Mouse (Mus musculus) embryonic facial prominence, embryonic 14.5 days (tissue): ENCODE measurements around the gene Lrrc45. TPM values are rescaled to one million over a fixed set of nuclear protein-coding genes. Genes with fewer than 3 reads are reported as not detected.

Source experiments
- ATAC-seq: fragments of 200-750 bp; cut with Nextera tagmentation; 2 replicates; pipeline ENCODE4 v1.8.0; 2017; ENCODE audit warnings: low read depth, moderate number of reproducible peaks, moderate TSS enrichment
- DNase-seq: peaks from one replicate; pipeline ENCODE4 v3.0.0-alpha.2; 2015; ENCODE audit warnings: low spot score
- H3K27ac ChIP-seq: fragments of 300-500 bp; sonication (generic); replicated peaks from 2 replicates; pipeline ENCODE4 v1.5.1; 2014; ENCODE audit warnings: low read depth, mild to moderate bottlenecking, low read length, moderate library complexity
- H3K27me3 ChIP-seq: fragments of 300-500 bp; sonication (generic); replicated peaks from 2 replicates; pipeline ENCODE4 v1.6.1; 2014; ENCODE audit warnings: low read length; ENCODE audit not compliant: control insufficient read depth, insufficient read depth
- H3K36me3 ChIP-seq: fragments of 300-500 bp; sonication (generic); 2 replicates; pipeline ENCODE4 v1.6.1; 2014; ENCODE audit warnings: low read length, mixed read lengths; ENCODE audit not compliant: control insufficient read depth, insufficient read depth
- H3K4me1 ChIP-seq: fragments of 300-500 bp; sonication (generic); 2 replicates; pipeline ENCODE4 v1.6.1; 2014; ENCODE audit warnings: antibody characterized with exemption, low read length; ENCODE audit not compliant: control insufficient read depth, insufficient read depth
- H3K4me2 ChIP-seq: fragments of 300-500 bp; sonication (generic); 2 replicates; pipeline ENCODE4 v1.6.1; 2014; ENCODE audit warnings: low read depth, mild to moderate bottlenecking, low read length, moderate library complexity, mixed read lengths
- H3K4me3 ChIP-seq: fragments of 300-500 bp; sonication (generic); 2 replicates; pipeline ENCODE4 v1.5.1; 2014; ENCODE audit warnings: low read depth, mild to moderate bottlenecking, low read length
- H3K9ac ChIP-seq: fragments of 300-500 bp; sonication (generic); 2 replicates; pipeline ENCODE4 v1.6.1; 2014; ENCODE audit warnings: low read depth, mild to moderate bottlenecking, low read length, moderate library complexity, mixed read lengths
- H3K9me3 ChIP-seq: fragments of 300-500 bp; sonication (generic); 2 replicates; pipeline ENCODE4 v1.6.1; 2016; ENCODE audit warnings: low read length; ENCODE audit not compliant: control insufficient read depth
- WGBS: fragments of 180-500 bp; shearing (Covaris S2); extraction: QIAGEN DNeasy Blood & Tissue Kit; methylation state at CpG from one replicate; pipeline ENCODE4 v1.1.7; 2014; 5-methylcytosine and 5-hydroxymethylcytosine counted together
- polyA plus RNA-seq: library from polyadenylated mRNA; unstranded; fragments of >200 nt; fragmentation: Nextera tagmentation; extraction: Ambion mirVana; gene quantifications from 2 replicates; pipeline ENCODE4 v1.2.1, GENCODE M21; 2014

The Lrrc45 gene
- polyA plus RNA-seq, 1 experiment from 2014 or later, result 46.5 TPM

- DNase-seq (no peak), ATAC-seq (no peak)
- Histone ChIP-seq H3K4me1 (0 out of 2 replicates have a peak, but pooled peaks cover 5% of the 10 kb centered on the region), H3K9me3 (no peaks in the 10 kb centered on the region), H3K4me3 (no peak overlapping the region), H3K36me3 (peaks cover 56% of the 10 kb centered on the region), H3K27ac (no peak overlapping the region), H3K4me2 (no peak overlapping the region), H3K27me3 (no peaks in the 10 kb centered on the region), H3K9ac (no peak overlapping the region)
- WGBS, result 91% methylated on average over 5 of the region's 5 CpGs
Observed at GRCm38 (mm10) chr11:120682683-120683082, 31.0 kb upstream of the Lrrc45 start.

GRCm38 (mm10) chr11:120683536-120683935 is 30.2 kb upstream of the Lrrc45 start:
- Histone ChIP-seq H3K27ac (no peak overlapping the region), H3K9me3 (no peaks in the 10 kb centered on the region), H3K4me1 (0 out of 2 replicates have a peak, but pooled peaks cover 5% of the 10 kb centered on the region), H3K36me3 (peaks cover 51% of the 10 kb centered on the region), H3K4me2 (no peak overlapping the region), H3K4me3 (no peak overlapping the region), H3K9ac (no peak overlapping the region), H3K27me3 (no peaks in the 10 kb centered on the region)
- DNase-seq, result no peak
- WGBS, result 88% methylated on average over 3 of the region's 3 CpGs
- no peak for ATAC-seq

GRCm38 (mm10) chr11:120684086-120684485 is 29.6 kb upstream of the Lrrc45 start:
- ATAC-seq (no peak), DNase-seq (no peak)
- Histone ChIP-seq H3K36me3 (peaks cover 52% of the 10 kb centered on the region), H3K4me3 (no peak overlapping the region), H3K9me3 (no peaks in the 10 kb centered on the region), H3K27me3 (no peaks in the 10 kb centered on the region), H3K9ac (no peak overlapping the region), H3K4me2 (no peak overlapping the region), H3K27ac (no peak overlapping the region), H3K4me1 (0 out of 2 replicates have a peak, but pooled peaks cover 5% of the 10 kb centered on the region)
- WGBS, result 62% methylated on average over 2 of the region's 2 CpGs

- no peak for DNase-seq
- 80% methylated on average over 2 of the region's 2 CpGs for WGBS
- Histone ChIP-seq H3K4me2 (no peak overlapping the region), H3K36me3 (peaks cover 52% of the 10 kb centered on the region), H3K9ac (no peak overlapping the region), H3K4me3 (no peak overlapping the region), H3K9me3 (no peaks in the 10 kb centered on the region), H3K4me1 (0 out of 2 replicates have a peak, but pooled peaks cover 5% of the 10 kb centered on the region), H3K27ac (no peak overlapping the region), H3K27me3 (no peaks in the 10 kb centered on the region)
- no peak for ATAC-seq
Observed at GRCm38 (mm10) chr11:120684660-120685059, 29.1 kb upstream of the Lrrc45 start.

GRCm38 (mm10) chr11:120686650-120687272 is 27.0 kb upstream of the Lrrc45 start:
- WGBS, result 56% methylated on average over 20 of the region's 20 CpGs
- H3K36me3 ChIP-seq, result peaks cover 48% of the 10 kb centered on the region
- peak; percentile 62 for ATAC-seq
- no peak overlapping the region for H3K9ac ChIP-seq
- H3K27me3 ChIP-seq, result no peaks in the 10 kb centered on the region
- no peak overlapping the region for H3K4me3 ChIP-seq
- 0 out of 2 replicates have a peak, but pooled peaks cover 5% of the 10 kb centered on the region for H3K4me1 ChIP-seq
- DNase-seq, result peak; percentile 74
- H3K27ac ChIP-seq, result peak overlapping the region; percentile 84
- H3K4me2 ChIP-seq, result peak overlapping the region; percentile 24; the same call in 1 of the 2 replicates
- no peaks in the 10 kb centered on the region for H3K9me3 ChIP-seq

GRCm38 (mm10) chr11:120689365-120689764 is 24.4 kb upstream of the Lrrc45 start:
- no peak overlapping the region for H3K4me2 ChIP-seq
- H3K9me3 ChIP-seq, result no peaks in the 10 kb centered on the region
- 0 out of 2 replicates have a peak, but pooled peaks cover 5% of the 10 kb centered on the region for H3K4me1 ChIP-seq
- no peaks in the 10 kb centered on the region for H3K27me3 ChIP-seq
- H3K9ac ChIP-seq, result no peak overlapping the region
- H3K4me3 ChIP-seq, result no peak overlapping the region
- no peak for ATAC-seq
- 91% methylated on average over 3 of the region's 3 CpGs for WGBS
- peaks cover 56% of the 10 kb centered on the region for H3K36me3 ChIP-seq
- DNase-seq, result no peak
- no peak overlapping the region for H3K27ac ChIP-seq

GRCm38 (mm10) chr11:120692471-120693011 is 21.2 kb upstream of the Lrrc45 start:
- 91% methylated on average over 4 of the region's 4 CpGs for WGBS

GRCm38 (mm10) chr11:120693461-120693860 is 20.3 kb upstream of the Lrrc45 start:
- Histone ChIP-seq H3K27ac (no peak overlapping the region), H3K9ac (no peak overlapping the region), H3K36me3 (peaks cover 49% of the 10 kb centered on the region), H3K4me3 (no peak overlapping the region), H3K4me2 (no peak overlapping the region), H3K27me3 (no peaks in the 10 kb centered on the region), H3K4me1 (no peaks in the 10 kb centered on the region), H3K9me3 (0 out of 2 replicates have a peak, but pooled peaks cover 4% of the 10 kb centered on the region)
- no peak for ATAC-seq
- 81% methylated on average over 3 of the region's 3 CpGs for WGBS
- DNase-seq, result no peak

More at GRCm38 (mm10) chr11:120692471-120693011, 21.2 kb upstream of the Lrrc45 start:
- Histone ChIP-seq H3K27me3 (no peaks in the 10 kb centered on the region), H3K4me3 (no peak overlapping the region), H3K27ac (no peak overlapping the region), H3K4me2 (no peak overlapping the region), H3K9me3 (0 out of 2 replicates have a peak, but pooled peaks cover 4% of the 10 kb centered on the region), H3K4me1 (no peaks in the 10 kb centered on the region), H3K9ac (no peak overlapping the region), H3K36me3 (peaks cover 51% of the 10 kb centered on the region)
- DNase-seq, result no peak
- ATAC-seq, result no peak
